Mouse (Mus musculus) mature B cell (primary cell): ENCODE data around the gene Olfr866.

Experiments used
- in situ Hi-C: fragments of 300-500 bp; cut with MboI; formaldehyde crosslinking; loops from 2 replicates; pipeline ENCODE4 v1.14.3; 2019

The Olfr866 gene

DNA sequence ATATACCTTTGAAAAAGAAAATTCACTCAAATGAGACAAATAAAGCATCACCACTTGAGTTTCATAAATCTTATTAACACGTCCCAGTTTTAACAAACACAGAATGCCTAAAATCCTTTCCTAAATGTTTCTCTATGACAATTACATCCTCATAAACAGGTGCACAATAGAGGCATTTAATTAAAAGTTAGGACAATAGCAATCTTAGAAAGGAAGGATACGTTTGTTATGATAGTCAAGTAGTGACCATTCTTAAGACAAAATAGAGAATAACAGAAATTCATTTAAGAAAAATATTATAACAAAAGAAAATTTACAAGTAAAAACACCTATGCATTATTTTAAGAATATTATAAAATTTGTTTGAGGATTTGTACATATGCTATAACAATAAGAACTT, at the start of gene Olfr866:
Gene Olfr866, minus strand, starts transcription at position 101 of the 400 bp plus-strand sequence.
- in situ Hi-C loops, result no loop called here

DNA sequence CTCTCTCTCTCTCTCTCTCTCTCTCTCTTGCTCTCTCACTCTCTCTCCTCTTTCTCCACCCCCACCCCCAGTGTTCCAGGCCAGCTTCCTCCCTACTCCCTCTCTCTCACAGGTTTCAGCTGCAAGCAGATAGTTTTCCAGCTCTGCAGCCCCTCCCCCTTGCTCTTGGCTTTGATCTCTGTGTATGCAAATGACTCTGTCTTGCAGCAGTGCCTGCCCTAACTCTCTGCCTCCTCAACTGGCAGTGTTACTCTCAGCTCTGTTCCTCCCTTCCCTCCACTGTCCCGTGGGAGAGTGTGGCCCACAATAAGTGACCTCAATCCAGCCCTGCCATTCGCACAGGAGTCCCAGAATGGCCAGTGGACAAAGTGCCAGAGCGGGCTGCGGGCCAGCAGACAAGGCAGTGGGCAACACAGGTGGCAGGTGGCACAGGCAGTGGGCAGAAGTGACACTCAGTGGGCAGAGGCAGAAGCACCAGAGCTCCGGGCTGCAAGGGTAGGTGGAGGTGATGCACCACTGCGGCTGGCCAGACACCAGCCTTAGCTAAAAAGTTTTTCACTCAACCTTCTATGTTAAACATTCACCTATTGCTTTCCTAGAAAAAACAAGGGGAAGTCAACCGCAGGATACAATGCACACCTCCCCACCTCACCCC, 45.8 kb upstream of the Olfr866 start:
- in situ Hi-C loops, result no loop called here

DNA sequence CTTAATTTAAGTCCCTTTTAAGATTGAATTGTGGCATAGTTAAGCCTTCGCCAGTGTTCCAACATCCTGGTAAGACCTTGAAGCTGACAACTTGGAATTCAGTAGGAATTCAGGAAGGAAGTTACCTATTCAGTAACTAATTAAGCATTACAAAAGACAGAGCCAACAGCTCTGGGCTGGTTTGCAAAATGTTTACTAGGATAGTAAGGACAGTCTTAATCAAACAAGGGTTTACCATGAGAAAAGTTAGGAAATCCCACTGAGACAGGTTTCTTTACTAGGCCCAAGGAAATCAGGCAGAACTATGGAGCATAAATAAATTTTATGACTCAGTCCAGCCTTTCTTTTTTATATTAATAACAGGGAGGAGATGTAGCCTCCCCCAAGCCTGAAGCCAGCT, 43.5 kb upstream of the Olfr866 start:
- in situ Hi-C loops, result no loop called here

DNA sequence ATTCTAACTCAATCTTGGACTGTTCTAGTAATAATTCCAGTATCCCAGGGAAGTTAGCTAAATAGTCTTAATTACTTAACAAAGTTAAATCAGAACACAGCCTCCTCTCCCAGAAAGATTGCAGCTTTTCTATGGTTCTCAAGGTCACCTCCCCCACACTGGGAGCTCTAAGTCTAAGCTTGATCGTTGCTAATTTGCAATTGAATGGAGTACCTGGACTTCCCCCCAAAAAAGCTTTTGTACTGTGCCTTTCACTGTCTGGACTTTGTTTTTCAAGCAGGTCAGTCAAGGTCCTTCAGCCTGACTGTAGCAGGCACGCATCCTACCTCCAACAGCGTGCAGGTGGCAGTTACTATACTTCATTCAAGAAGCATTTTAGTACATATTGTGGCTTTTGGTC, 42.4 kb upstream of the Olfr866 start:
- in situ Hi-C loops, result no loop called here

GRCm38 (mm10) chr9:20057462-20057861, 29.6 kb upstream of the Olfr866 start, which contains the start of gene Olfr867:
Gene Olfr867, minus strand, starts transcription at chr9:20057562.
- in situ Hi-C loops, result no loop called here

- in situ Hi-C loops, result no loop called here
These were observed 20.1 kb upstream of the Olfr866 start for GRCm38 (mm10) chr9:20047964-20048363.
